Mouse (Mus musculus) liver, embryonic 14.5 days (tissue): ENCODE results near the gene Abcc4. TPM values are rescaled to one million over a fixed set of nuclear protein-coding genes. Genes with fewer than 3 reads are reported as not detected.

Source experiments
- ATAC-seq: fragments of 200-750 bp; cut with Nextera tagmentation; 2 replicates; pipeline ENCODE4 v1.8.0; 2017; ENCODE audit warnings: moderate number of reproducible peaks, mild to moderate bottlenecking, moderate library complexity; ENCODE audit not compliant: insufficient read depth
- DNase-seq, 3 experiments: peaks; one replicate each; pipeline ENCODE4 v3.0.0-alpha.2; 2012 to 2013; ENCODE audit warnings: low read depth in 3 of 3, low spot score in 3 of 3
- H3K27ac ChIP-seq: fragments of 300-500 bp; sonication (generic); 2 replicates; pipeline ENCODE4 v1.5.1; 2014; ENCODE audit warnings: moderate library complexity, mild to moderate bottlenecking, control low read depth, inconsistent platforms
- H3K27me3 ChIP-seq: fragments of 300-500 bp; sonication (generic); 2 replicates; pipeline ENCODE4 v1.6.1; 2014; ENCODE audit warnings: mild to moderate bottlenecking, low read length, moderate library complexity; ENCODE audit not compliant: control insufficient read depth, insufficient read depth
- H3K36me3 ChIP-seq: fragments of 300-500 bp; sonication (generic); replicated peaks from 2 replicates; pipeline ENCODE4 v1.6.1; 2014; ENCODE audit warnings: low read depth; ENCODE audit not compliant: control insufficient read depth, insufficient read depth
- H3K4me1 ChIP-seq, 2 experiments: fragments of 200-500 bp in 1 of 2; fragments of 300-500 bp in 1 of 2; sonication (generic) in 1 of 2; replicated peaks; 2 replicates each; pipeline ENCODE4 v1.6.1; 2012 to 2014; ENCODE audit warnings: antibody characterized with exemption in 1 of 2, inconsistent platforms in 1 of 2, low read length in 1 of 2; ENCODE audit not compliant: control insufficient read depth in 2 of 2, insufficient read depth in 2 of 2
- H3K4me2 ChIP-seq: fragments of 300-500 bp; sonication (generic); 2 replicates; pipeline ENCODE4 v1.6.1; 2014; ENCODE audit warnings: low read depth, mild to moderate bottlenecking, control low read depth, moderate library complexity
- H3K4me3 ChIP-seq, 2 experiments: fragments of 200-500 bp in 1 of 2; fragments of 300-500 bp in 1 of 2; sonication (generic) in 1 of 2; 2 replicates each; pipeline ENCODE4 v1.5.1; 2012 to 2014; ENCODE audit warnings: low read depth in 2 of 2, low read length in 2 of 2, mild to moderate bottlenecking in 2 of 2, control low read depth in 1 of 2, inconsistent platforms in 1 of 2, moderate library complexity in 1 of 2; ENCODE audit not compliant: insufficient read depth in 1 of 2
- H3K9ac ChIP-seq: fragments of 300-500 bp; sonication (generic); replicated peaks from 2 replicates; pipeline ENCODE4 v1.6.1; 2014; ENCODE audit warnings: mild to moderate bottlenecking, control low read depth, moderate library complexity
- H3K9me3 ChIP-seq: fragments of 300-500 bp; sonication (generic); 2 replicates; pipeline ENCODE4 v1.6.1; 2016; ENCODE audit warnings: low read length, mixed read lengths; ENCODE audit not compliant: control insufficient read depth
- CTCF ChIP-seq: IDR thresholded peaks from 2 replicates; pipeline ENCODE4 v1.5.1; 2016; ENCODE audit warnings: antibody characterized with exemption, low read depth, control low read depth
- EP300 ChIP-seq: IDR thresholded peaks from 2 replicates; pipeline ENCODE4 v1.6.1; 2016; ENCODE audit warnings: antibody characterized with exemption, low read depth
- WGBS: fragments of 180-500 bp; shearing (Covaris S2); extraction: QIAGEN DNeasy Blood & Tissue Kit; methylation state at CpG from one replicate; pipeline ENCODE4 v1.1.7; 2014; ENCODE audit not compliant: insufficient replicate concordance; 5-methylcytosine and 5-hydroxymethylcytosine counted together
- polyA plus RNA-seq, 2 experiments: library from polyadenylated mRNA; depleted of rRNA in 1 of 2; stranded (reverse) in 1 of 2; unstranded in 1 of 2; fragments of >200 nt; fragmentation: Nextera tagmentation in 1 of 2; extraction: Ambion mirVana in 1 of 2; gene quantifications; 2 replicates each; pipeline versions ENCODE4 v1.2.1 to v1.2.3; 2012 to 2014

Abcc4 gene
- polyA plus RNA-seq, 2 experiments, result 1.4 to 1.9 TPM

DNA sequence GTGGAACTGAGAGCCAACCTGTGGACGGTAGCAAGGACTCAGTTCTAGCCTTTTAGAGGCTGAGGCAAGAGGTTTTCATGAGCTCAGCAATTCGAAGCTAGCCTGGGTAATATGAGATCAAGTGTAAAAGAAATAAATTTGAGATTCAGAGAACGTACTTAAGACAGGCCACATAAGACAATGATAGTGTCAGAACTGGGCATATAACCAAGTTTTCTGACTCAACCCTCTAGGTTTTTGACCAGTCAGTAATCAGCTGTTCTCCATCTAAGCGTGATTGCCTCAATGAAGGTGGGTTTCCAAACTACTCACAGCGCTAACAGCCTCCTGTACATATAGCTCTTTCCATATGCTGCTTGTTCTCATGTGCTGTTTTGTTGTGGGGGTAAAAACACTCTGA lies 27.1 kb upstream of the Abcc4 start:
- H3K27ac ChIP-seq, result no peak overlapping the region
- no peak overlapping the region for H3K9ac ChIP-seq
- no peaks in the 10 kb centered on the region for H3K4me1 ChIP-seq
- WGBS, result 60% methylated on average over 5 of the region's 5 CpGs
- no peaks in the 10 kb centered on the region for H3K27me3 ChIP-seq
- H3K4me2 ChIP-seq, result no peak overlapping the region
- ATAC-seq (no peak), DNase-seq (no peak)
- no peaks in the 10 kb centered on the region for H3K36me3 ChIP-seq
- TF ChIP-seq EP300, result no peak
- no peak for TF ChIP-seq CTCF
- H3K4me3 ChIP-seq, result no peak overlapping the region
- H3K9me3 ChIP-seq, result no peaks in the 10 kb centered on the region

DNA sequence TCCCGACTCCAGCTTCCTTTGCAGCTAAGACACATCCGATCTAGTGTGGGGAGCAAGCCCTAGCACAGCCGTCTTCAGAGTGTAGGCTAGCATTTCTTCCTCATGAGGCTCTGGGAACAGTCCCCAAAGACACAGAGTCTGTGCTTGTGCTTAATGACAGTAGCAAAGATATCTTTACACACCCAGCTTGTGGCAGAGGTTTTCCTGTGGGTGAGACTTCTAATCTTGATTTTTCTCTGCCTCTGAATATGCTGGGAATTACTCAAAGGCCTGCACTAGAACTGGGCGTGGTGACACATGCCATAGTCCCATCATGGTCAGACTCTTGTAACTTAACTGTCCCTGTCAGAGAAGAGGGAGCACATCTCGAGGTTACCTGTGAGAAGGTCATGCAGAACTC lies 24.6 kb upstream of the Abcc4 start:
- 28% methylated on average over 5 of the region's 5 CpGs for WGBS
- ATAC-seq, result no peak
- no peak for DNase-seq
- Histone ChIP-seq H3K27me3 (no peaks in the 10 kb centered on the region), H3K9ac (no peak overlapping the region), H3K9me3 (no peaks in the 10 kb centered on the region), H3K4me3 (no peak overlapping the region), H3K4me1 (no peaks in the 10 kb centered on the region), H3K27ac (no peak overlapping the region), H3K4me2 (no peak overlapping the region), H3K36me3 (no peaks in the 10 kb centered on the region)
- TF ChIP-seq CTCF (no peak), EP300 (no peak)

DNA sequence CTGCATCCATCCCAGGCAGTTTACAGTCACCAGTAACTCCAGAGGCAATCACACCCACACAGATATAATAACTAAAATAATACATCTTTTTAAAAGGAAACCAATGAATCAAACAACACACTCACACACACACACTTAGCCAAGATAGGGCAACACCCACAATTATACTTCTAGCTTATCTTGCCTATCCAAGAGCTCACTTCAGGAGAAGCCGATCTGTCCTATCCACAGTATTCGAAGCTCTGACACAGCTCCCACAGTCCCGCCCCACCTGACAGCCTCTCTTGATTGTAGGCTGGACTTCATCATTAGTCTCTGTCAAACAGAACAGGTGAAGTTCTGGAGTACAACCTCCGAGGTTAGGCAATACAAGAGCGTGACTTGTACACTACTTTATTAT lies 19.4 kb upstream of the Abcc4 start:
- no peaks in the 10 kb centered on the region for H3K27me3 ChIP-seq
- 38% methylated on average over 5 of the region's 5 CpGs for WGBS
- DNase-seq (no peak), ATAC-seq (no peak)
- no peaks in the 10 kb centered on the region for H3K4me1 ChIP-seq
- no peak overlapping the region for H3K9ac ChIP-seq
- H3K27ac ChIP-seq, result no peak overlapping the region
- no peak for TF ChIP-seq CTCF
- no peak for TF ChIP-seq EP300
- H3K4me2 ChIP-seq, result no peak overlapping the region
- H3K4me3 ChIP-seq, result no peak overlapping the region
- H3K36me3 ChIP-seq, result no peaks in the 10 kb centered on the region
- H3K9me3 ChIP-seq, result no peaks in the 10 kb centered on the region

DNA sequence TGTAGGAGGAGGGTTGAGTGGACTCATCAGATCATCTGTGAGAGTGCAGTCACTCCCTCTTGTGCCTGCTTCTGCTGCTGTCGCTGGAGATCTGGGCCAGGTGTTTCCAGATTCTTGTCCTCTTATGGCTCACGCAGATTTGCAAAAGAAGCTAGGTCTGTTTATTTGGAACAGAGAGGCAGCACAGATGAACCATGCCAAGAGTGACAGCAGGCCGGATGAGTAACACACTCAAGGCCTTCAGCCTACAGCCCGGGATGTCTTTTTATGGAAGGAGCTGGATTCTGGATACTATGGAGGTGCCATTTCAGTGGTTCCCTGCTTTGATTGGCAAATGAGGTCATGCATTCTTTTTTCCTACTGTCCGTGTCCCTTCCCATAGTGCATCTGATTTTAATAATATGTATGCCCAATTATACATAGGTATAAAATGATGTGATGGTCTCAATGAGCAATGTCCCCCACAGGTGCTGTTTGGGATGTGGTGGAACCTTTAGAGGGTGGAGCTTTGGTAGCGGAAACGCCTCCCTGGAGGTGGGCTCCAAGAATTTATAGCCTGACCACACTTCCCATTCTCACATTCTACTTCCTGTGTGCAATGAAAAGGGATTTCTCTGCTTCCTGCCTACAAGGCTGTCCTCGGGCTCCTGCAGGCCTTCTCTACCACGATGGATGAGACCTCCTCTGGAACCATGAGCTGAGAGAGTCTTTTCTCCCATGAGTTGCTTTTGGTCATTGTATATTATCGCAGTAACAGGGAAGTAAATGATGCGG lies 18.1 kb upstream of the Abcc4 start:
- no peak for DNase-seq
- H3K4me3 ChIP-seq, result no peak overlapping the region
- H3K9ac ChIP-seq, result no peak overlapping the region
- no peak for ATAC-seq
- H3K4me2 ChIP-seq, result no peak overlapping the region
- no peak overlapping the region for H3K27ac ChIP-seq
- no peaks in the 10 kb centered on the region for H3K27me3 ChIP-seq
- no peaks in the 10 kb centered on the region for H3K9me3 ChIP-seq
- 56% methylated on average over 11 of the region's 11 CpGs for WGBS
- H3K4me1 ChIP-seq, result no peaks in the 10 kb centered on the region
- H3K36me3 ChIP-seq, result no peaks in the 10 kb centered on the region
- TF ChIP-seq CTCF (no peak), EP300 (no peak)

DNA sequence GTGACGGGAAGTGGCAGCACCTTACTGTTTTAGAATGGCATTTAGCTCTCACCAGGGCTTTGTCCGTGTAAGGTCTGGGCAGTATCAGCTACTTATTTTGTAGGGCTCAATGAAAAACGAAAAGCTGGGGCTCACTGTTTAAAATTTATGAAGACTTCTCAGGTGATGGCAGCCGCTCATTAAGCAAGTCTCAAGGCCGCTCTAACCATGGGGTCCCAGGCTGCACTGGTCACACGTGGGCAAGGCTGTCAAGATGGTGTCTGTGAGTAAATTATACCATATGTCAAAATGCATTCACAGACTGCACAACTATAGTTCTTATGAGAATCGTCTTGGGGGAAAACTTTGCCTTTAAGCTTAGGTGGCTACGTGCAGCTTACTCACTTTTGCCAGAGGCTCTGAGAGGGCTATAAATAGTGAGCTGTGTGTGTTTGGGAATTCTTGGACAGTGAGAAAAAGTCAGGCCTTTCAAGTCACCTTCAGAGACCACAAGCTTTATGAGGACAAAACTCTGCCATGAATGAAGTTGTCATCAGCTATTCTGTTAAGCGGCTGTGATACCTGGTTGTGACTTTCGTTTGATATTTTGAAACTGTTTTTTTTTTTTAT lies 13.7 kb upstream of the Abcc4 start:
- Histone ChIP-seq H3K9me3 (no peaks in the 10 kb centered on the region), H3K36me3 (no peaks in the 10 kb centered on the region), H3K4me1 (no peaks in the 10 kb centered on the region), H3K27ac (no peak overlapping the region), H3K27me3 (no peaks in the 10 kb centered on the region), H3K4me3 (no peak overlapping the region), H3K4me2 (no peak overlapping the region), H3K9ac (no peak overlapping the region)
- no peak for ATAC-seq
- WGBS, result 58% methylated on average over 10 of the region's 10 CpGs
- no peak for DNase-seq
- no peak for TF ChIP-seq CTCF
- no peak for TF ChIP-seq EP300
